Mouse (Mus musculus): Measurements from ENCODE around the gene Nlrc4. TPM values are rescaled to one million over a fixed set of nuclear protein-coding genes. Genes with fewer than 3 reads are reported as not detected.
"Not testable (repeated sequence)": the region's sequence is repeated elsewhere in the genome, so short reads cannot be mapped to it uniquely, and the experiment has no call there.

The Nlrc4 gene
- under 1 TPM; 0.09 to 0.23 TPM for total RNA-seq (2021)
- long read RNA-seq, experiment 1 = 0 reads
- long read RNA-seq, experiment 2 = 0 reads

DNA sequence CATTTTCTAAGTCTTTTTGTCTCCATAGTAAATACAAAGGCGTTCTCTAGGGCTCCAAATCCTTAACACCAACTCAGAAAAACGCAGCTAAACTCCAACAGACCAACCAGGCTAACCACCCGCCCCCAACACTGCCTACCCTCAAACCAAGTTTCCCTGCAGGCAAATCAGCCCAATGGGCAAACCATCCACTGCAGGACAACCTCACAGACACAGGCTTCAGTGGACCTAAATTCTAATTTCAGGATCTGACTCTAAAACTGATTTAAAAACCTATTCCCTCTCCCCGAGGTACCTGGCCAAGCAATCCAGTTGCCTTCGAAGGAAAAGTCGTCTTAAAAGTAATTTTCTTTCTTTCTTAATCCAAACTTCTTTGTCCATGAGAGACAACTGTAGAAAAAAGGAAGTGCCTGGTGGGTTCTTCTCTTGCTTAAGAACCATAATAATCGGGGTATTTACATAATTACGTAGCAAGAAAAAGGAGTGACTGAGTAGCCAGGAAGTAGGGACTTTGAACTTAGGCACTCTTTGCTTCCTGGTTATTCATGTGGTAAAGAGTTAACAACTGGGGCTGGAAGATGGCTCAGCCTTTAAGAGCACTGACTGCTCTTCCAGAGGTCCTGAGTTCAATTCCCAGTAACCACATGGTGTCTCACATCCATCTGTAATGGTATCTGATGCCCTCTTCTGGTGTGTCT, at the start of gene Nlrc4:
TSS of gene Nlrc4 (minus strand) at position 432 of the 698 bp plus-strand sequence.
- DNase-seq (ENCODE audit: low spot score in 2 of 2) = no peak
- intact Hi-C loops (cut with DNase I) = no loop called here

DNA sequence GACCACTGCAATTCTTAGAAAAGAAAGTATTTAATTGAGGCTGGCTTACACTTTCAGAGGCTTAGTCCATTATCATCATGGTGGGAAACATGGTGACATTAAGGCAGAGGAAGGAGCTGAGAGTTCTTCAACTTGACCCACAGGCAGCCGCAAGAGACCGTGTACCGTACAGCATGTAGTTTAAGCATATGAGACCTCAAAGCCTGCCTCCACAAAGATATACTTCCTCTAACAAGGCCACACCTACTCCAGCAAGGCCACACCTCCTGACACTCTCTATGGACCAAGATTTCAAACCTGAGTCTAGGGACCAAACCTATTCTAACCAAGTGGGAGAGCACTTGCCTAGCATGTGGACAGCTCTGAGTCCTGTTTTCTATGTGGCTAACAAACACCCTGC, 49.7 kb upstream of the Nlrc4 start:
- intact Hi-C loops (cut with DNase I) = no loop called here
- DNase-seq (ENCODE audit: low spot score in 2 of 2) = no peak

DNA sequence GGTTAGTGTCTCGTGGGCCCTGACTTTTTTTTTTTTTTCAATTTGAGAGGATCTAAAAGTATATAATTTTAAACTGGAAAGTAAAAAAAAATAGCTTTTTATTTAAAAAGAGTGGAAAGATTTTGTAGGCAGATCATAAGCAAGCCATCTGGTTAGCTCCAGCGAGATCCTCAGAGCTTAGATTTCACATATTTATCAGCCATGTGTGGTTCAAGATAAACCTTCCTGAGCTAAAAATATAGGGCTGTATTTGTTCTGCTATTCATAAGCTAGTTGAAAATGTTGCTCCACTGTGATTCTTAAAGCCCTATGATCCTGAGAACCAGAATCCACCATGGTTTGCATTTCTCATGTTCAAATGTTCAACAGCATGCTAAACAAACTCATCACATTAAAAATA, 49.0 kb upstream of the Nlrc4 start:
- peak; percentile 33 to 68 for DNase-seq (ENCODE audit: low spot score in 2 of 2)

DNA sequence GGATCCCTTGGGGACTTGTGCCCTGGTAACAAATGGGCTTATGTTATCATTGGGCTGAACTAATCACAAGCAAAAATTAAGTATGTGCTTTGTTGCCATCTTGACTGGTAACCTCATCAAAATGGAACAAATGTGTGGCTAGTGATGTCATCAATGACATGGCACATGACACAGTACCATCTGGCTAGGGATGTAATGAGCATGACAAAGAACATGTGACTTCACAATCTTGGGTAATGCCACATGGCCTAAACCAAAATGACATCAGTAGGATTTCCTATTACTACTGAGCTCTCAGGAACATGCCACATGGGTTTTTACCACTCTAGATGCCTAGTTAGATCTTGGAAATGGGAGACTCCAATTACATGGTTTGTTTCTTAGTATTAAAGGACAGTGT, 42.1 kb upstream of the Nlrc4 start:
- intact Hi-C loops (cut with DNase I) = no loop called here
- DNase-seq (ENCODE audit: low spot score in 2 of 2) = no peak

More for the DNA sequence above, 49.0 kb upstream of the Nlrc4 start:
- intact Hi-C loops (cut with DNase I) = no loop called here

DNA sequence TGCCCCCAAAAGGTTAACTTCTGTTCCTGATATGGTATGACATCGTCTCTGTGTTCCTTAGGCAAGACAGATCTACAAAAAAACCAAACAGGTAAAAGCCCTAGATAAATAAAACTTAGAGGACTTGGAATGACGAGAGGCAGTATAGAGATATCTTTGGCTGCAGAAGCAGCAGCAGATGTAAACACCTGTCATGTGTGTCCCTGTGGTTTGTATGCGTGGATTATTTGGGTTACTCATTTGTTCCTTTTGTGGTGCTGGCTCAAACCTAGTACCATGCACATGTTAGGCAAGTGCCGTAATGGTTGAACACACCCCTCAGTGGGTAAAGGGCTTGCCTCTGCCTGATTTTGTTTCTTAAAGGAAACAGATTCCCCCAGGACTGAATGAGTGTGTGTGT, 41.3 kb upstream of the Nlrc4 start:
- intact Hi-C loops (cut with DNase I) = no loop called here
- no peak for DNase-seq (ENCODE audit: low spot score in 2 of 2)

DNA sequence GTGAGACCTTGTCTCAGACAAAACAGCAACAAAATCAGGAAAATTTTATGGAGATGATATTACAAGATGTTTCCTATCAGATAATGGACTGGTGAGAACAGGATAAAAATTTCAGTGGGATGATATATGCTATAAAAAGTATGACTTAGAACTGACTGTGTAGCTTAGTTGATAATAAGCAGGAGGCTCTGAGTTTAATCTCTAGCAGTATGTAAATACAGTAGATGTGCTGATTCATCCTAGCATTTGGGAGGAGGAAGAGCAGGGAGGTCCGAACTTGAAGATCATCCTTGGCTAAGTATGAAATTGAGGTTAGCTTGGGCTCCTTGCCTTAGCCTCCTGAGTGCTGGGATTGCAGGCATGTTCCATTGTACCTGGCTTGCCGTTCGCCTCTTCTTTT, 32.6 kb upstream of the Nlrc4 start:
- no peak for DNase-seq (ENCODE audit: low spot score in 2 of 2)
- intact Hi-C loops (cut with DNase I) = loop anchor here (5.0 to 10.0 kb wide), 2 partner anchors 36 to 113 kb away; partner anchors contain the start of gene Birc6

DNA sequence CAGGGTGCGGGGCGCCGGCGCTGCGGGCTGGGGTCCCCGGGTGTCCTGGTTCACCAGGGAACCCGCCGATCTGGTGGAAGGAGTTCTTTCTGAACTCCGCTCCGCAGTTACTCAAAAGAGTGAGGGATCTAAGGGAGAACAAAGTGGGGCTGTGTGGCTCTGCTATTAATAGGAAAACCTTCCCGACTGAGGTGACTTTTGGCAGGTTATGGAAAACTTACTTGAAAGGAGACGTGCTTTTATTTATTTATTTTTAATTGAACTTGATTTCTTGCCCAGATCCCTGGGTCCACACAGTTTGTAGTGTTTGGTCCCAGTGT, 30.9 kb upstream of the Nlrc4 start:
- DNase-seq (ENCODE audit: low spot score in 2 of 2) = no peak
- intact Hi-C loops (cut with DNase I) = loop anchor here (5.0 to 10.0 kb wide), 2 partner anchors 37 to 115 kb away; partner anchors contain the start of gene Birc6

DNA sequence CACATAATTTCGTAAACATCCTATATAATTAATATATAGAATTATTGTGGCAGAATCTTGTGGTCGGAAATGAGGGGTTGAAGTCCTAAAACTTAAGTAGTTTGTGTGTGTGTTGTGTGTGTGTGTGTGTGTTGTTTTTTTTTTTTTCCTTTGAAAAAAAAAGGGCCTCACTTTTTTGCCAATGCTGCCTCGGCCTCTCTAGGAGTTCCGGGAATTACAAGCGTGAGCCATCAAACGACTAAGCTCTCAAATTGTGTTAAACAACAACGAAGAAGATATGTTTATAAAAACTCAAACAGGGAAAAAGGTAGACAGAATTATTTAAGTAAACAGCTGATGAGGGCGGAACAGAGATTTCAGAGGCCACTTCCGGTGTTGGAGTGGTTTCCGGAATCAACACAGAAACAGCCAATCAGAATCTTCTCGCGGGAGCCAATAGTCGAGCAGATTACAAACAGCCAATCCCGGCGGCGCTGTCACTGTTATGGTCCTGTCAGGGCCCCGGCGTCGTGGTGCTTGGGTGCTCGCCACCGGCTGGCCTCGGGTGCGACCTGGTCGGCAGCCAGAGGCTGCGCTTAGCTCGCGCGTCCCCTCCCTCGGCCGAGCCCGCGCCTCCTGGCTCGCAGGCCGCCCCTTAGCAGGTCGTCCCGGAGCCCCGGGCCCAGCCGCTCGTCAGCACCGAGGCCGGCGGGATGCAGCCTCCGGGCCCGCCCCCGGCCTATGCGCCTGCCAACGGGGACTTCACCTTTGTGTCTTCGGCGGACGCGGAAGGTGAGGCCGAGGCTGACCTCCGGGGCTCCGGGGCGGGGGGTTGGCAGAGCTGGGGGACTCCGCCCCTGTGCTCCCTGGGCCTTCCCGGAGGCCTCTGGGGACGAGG, 30.3 kb upstream of the Nlrc4 start, which contains the start of gene Yipf4:
TSS of gene Yipf4 (plus strand) at position 470 of the 877 bp plus-strand sequence.
- peak; percentile 99 for DNase-seq (ENCODE audit: low spot score in 2 of 2)
- intact Hi-C loops (cut with DNase I) = no loop called here

DNA sequence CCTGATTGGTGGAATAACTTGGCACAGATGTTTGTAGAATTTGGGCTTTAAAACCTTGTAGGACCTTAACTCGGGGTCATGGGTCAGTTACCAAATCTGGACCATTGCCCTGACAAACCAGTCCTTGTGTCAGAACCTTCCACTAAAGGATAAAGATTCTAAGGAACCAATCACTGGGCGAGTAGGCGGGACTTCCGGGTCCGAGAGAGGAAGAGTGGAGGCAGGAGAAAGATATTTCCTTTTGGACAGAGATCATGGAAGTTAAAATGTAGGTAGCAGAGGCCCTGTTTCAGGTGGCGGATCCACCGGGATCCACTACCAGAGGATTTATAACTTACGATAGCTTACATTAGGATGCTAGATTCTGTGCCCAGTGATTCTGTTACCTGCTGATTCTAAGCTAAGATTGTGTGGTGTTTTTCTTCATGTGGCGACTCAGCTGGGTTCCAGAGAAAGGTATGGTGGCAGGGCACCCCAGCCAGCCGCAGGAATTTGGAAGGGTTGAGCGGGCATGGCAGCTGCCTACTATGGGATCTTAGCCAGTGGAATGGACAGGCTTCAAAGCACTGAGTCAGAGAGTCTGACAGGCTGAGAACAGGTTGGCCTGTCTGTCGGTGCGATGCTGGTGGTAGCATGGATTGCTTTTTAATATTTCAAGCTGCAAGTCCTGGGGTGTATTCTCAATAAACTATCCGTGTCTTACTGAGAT, 21.6 kb upstream of the Nlrc4 start:
- intact Hi-C loops (cut with DNase I) = no loop called here
- DNase-seq (ENCODE audit: low spot score in 2 of 2) = no peak

DNA sequence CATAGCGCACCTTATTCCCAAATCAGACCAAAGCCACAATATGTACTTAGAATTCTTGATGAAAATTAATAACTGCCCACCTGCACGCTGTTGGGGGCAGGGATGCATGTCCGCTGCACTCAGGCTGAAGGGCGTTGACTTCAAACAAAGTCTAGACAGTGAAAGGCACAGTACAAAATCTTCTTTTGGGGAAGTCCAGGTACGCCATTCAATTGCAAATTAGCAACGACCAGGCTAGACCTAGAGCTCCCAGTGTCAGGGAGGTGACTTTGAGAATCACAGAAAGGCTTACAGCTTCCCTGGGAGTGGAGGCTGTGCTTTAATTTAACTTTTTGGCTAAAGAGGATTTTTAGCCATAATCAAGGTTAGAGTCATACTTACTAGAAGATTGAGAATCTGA, 11.2 kb upstream of the Nlrc4 start:
- intact Hi-C loops (cut with DNase I); DNase-seq (ENCODE audit: low spot score in 2 of 2): not testable (repeated sequence)

DNA sequence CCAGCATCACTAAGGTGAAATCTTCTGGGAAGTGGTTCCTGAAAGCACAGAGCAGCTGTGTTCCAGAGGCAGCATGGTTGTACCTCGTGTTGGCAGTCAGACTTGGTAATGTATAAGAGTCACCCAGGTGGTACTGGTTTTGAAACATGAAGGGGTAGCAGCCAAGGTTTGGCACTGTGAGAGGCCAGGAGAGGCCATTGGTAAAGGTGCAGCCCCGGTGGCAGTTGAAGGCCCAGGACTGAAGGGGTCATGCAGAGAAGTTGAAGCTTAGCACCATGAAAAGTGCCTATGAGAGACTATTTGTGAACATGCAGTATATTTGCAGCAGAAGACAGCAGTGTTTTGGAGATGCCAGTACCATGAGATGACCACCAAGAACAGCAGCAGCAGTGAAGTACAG, 9.0 kb upstream of the Nlrc4 start:
- DNase-seq (ENCODE audit: low spot score in 2 of 2); intact Hi-C loops (cut with DNase I): not testable (repeated sequence)

DNA sequence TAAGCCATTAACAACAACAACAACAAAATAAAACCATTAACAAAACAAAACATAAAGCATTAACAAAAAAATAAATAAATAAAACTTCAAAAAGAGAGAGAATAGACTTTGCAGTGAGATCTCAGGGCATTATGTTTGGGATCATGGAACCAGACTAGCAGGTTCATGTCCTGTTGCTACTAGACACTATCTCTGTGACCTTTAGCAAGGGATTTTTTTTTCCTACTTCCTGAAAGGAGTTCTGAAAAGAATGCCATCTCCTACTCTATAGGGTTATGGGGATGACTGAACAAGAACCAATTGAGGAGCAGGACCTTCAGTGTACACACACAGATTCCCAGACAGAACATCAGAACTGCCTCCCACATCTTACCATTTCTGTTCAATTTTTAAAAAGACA, 4.6 kb upstream of the Nlrc4 start:
- intact Hi-C loops (cut with DNase I) = no loop called here
- DNase-seq (ENCODE audit: low spot score in 2 of 2) = no peak

DNA sequence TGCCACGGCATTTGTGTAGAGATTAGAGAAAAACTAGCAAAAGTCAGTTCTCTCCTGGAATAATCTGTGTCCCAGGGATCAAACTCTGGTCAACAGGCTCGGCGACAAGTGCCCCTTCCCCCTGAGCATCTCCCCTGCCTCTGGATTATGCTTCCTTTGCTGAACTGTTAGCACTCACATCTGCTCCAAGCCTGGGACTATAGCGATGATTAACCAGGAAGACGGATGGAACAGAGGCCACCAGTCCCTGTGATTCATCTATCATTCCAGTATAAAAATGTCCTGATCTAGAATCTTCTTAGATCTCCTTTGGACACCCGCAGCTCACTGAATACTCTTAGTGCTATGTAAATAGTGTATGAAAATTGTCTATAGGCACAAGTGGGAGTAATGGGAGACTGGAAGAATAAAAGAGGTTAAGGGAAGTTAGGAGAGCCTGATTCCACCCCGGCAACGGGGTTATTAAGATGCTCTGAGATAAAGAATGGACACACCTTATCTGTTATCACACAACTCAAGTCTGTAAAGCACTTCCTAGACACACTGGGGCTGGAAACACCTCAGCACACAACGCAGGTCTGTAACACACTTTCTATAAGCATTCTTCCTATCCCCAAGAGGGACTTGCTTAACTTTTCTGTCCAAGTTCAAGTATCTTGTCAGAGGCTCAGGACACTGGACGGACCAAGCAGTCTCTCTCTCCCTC, 817 bp downstream of the Nlrc4 start:
- intact Hi-C loops (cut with DNase I) = no loop called here
- DNase-seq (ENCODE audit: low spot score in 2 of 2) = no peak

DNA sequence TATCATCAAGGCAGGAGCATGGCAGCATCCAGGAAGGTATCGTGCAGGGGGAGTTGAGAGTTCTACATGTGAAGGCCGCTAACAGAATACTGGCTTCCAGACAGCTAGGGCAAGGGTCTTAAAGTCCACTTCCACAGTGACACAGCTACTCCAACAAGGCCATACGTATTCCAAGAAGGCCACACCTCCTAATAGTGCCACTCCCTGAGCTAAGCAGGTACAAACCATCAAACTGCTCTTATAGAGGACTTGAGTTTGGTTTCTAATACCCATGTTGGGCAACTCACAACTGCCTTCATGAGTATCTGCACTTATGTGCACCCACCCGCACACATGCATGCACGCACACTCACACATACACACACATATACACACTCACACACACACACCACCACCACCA, 2.1 kb downstream of the Nlrc4 start:
- intact Hi-C loops (cut with DNase I) = no loop called here

DNA sequence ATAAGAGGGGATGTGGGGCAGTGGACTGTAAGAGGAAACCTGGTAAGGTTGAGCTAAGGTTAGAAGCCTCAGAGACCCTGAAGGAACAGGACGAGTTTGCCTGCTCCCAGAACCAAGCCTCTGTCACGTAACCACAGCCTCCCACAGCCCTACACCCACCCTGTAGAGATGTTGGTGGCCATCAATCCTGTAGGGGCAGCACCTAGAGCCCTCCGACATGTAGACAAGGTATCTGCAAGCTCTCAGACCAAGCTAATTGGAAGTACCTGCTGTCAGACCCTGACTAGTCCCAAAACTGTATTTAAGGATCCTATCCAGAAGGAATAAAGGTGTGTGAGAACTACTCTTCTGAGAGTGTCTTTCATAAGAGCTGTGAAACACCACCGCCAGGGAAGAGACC, 3.5 kb downstream of the Nlrc4 start:
- intact Hi-C loops (cut with DNase I) = no loop called here
- DNase-seq (ENCODE audit: low spot score in 2 of 2) = no peak

More for the DNA sequence above, 2.1 kb downstream of the Nlrc4 start:
- DNase-seq (ENCODE audit: low spot score in 2 of 2) = no peak

DNA sequence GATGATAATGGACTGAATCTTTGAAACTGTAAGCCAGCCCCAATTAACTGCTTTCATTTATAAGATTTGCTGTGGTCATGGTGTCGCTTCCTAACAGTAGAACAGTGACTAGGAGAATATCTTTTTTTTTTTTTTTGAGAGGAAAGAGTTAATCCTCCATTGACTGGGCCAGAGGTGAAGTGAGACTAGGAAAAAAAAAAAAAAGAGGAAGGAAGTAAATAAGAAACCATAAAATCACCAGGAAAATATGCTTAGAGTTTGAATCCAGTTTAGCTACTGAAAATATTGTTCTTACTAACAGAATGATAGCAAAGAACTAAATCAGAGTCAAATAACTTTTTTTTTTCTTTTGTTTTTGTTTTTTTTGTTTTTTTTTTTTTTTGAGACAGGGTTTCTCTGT, 4.3 kb downstream of the Nlrc4 start:
- intact Hi-C loops (cut with DNase I) = no loop called here
- DNase-seq (ENCODE audit: low spot score in 2 of 2) = no peak

DNA sequence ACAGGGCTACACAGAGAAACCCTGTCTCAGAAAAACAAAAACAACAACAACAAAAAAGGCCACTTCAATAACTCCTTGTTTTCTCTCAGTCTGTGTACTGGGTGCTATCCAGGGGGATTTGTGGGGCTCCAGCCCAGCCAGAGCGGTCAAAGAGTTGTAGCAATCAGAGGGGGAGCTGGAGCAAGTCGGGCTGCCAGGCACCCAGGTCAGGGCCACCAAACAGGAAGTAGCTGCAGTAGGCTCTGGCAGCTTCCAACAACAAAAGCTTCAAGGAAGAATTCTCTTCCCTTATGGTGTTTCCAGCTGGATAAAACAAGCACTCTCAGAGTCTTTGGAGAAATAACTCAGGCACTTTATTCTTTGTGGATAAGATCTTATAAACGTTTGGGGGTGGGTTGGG, 5.0 kb downstream of the Nlrc4 start:
- intact Hi-C loops (cut with DNase I) = no loop called here
- DNase-seq (ENCODE audit: low spot score in 2 of 2) = no peak

DNA sequence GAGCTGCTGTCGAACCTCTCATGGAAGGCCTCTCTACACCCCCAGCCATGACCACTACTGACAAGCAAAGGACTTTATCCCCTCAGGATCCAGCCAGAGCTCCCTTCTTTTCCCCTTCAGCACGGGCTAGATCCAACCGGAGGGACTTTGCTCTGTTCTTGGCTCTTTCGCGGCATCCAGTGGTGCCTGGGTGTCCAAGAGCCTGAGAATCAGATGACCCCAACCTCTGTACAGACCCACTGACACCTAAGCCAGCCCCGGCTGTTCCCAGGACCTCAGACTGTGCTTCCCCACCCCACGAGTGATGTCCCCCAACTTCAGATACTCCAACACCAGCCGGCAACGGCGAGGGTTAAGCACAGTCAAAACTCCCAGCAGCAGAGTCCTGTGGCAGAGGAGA, 9.2 kb downstream of the Nlrc4 start:
- intact Hi-C loops (cut with DNase I) = no loop called here

DNA sequence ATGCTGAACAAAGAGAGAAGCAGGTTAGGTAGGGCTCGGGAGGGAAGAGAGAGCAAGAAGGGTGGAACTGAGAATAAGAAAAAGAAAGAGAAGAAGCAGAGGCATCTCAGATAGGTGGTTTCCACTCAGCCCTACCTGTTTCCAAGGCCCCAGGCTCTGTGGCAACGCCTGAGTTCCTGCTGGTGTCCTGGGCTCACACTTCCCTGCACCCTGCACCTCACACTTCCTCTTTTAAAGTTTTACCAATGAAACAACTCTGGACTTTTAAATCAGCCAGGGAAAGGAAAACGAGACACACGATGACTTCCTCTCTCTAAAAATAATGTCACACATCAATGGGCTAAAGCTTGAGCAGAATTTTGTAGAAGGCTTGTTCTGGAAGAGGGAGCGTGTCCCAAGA, 18.5 kb downstream of the Nlrc4 start:
- DNase-seq (ENCODE audit: low spot score in 2 of 2) = no peak
- intact Hi-C loops (cut with DNase I) = no loop called here

More for the DNA sequence above, 9.2 kb downstream of the Nlrc4 start:
- DNase-seq (ENCODE audit: low spot score in 2 of 2) = no peak
